Mouse (Mus musculus): ENCODE measurements around the gene Pitx2. TPM values are rescaled to one million over a fixed set of nuclear protein-coding genes. Genes with fewer than 3 reads are reported as not detected.

Gene Pitx2
- polyA plus RNA-seq, 1 experiment from 2014 or later, result 60.5 TPM

DNA sequence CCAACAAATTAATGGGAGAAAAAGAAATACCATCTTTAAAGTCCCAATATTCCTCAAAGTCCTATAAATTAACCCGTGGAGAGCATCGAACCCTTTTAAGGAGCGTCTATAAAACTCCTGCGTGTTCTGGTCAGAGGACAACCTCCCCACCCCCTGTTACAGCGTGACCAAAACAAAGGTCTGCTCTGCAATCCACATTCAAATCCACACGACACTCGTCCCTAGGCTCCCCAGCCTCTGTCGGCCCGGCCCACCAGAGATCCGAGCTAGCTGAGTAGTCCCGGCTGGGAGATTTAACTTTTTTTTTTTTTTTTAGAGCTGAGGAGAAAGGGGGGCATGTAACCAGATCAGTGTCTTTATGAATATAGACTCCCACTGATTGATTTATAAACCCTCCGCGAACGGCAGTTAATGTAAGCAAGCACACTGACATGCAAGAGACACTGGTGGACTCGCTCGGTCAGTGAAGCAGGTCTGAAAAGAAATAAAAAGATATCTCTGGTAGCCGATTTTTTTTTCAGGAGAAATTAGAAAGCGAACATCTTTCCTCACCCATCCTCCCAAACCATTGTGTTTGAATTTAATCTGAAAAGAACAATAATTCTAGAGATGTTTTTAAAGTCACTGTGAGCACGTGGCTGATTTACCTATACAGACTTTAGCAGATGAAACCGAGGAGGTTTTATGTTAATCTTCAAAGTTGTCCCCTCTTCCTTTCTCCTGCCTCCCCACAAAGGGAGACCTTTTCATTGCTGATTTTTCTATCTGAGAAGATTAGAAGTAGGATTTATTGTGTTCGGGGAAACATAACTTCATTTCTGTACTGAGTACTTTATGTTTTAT, 23.0 kb downstream of the Pitx2 start:
- H3K27me3 ChIP-seq (replicated peaks), result peaks cover 83% of the 10 kb centered on the region
- no peak for ATAC-seq (replicated peaks)
- WGBS, result 1% methylated on average over 21 of the region's 21 CpGs

DNA sequence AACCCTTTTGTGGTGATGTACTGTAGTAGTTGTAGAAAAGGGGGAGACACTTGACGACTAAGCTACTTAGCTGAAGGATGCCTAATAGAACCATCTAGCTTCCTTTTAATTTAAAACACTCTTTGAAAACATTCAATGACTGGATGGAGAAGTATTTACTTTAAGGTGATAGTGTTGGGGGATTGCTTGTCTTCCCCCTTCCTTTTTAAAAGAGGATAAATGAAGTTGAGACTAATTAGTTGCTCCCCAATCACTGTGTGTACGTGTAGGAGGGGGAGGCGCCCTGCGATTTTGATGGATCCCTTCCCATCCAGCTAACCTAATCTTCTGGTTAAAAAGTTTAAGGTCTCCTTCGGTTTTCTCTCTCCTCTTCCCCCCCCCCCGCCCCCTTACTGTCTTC, 23.7 kb downstream of the Pitx2 start:
- H3K4me1 ChIP-seq, result no peaks in the 10 kb centered on the region
- 3% methylated on average over 6 of the region's 6 CpGs for WGBS
- no peak overlapping the region for H3K4me2 ChIP-seq
- ATAC-seq (replicated peaks), result no peak
- H3K4me3 ChIP-seq, result no peak overlapping the region
- no peaks in the 10 kb centered on the region for H3K9me3 ChIP-seq
- peaks cover 83% of the 10 kb centered on the region for H3K27me3 ChIP-seq (replicated peaks)
- no peaks in the 10 kb centered on the region for H3K36me3 ChIP-seq (replicated peaks)
- H3K9ac ChIP-seq, result no peak overlapping the region
- no peak overlapping the region for H3K27ac ChIP-seq

More for the DNA sequence above, 23.0 kb downstream of the Pitx2 start:
- Histone ChIP-seq H3K9ac (no peak overlapping the region), H3K36me3 (replicated peaks) (no peaks in the 10 kb centered on the region), H3K27ac (no peak overlapping the region), H3K9me3 (no peaks in the 10 kb centered on the region), H3K4me2 (no peak overlapping the region), H3K4me3 (no peak overlapping the region), H3K4me1 (no peaks in the 10 kb centered on the region)

DNA sequence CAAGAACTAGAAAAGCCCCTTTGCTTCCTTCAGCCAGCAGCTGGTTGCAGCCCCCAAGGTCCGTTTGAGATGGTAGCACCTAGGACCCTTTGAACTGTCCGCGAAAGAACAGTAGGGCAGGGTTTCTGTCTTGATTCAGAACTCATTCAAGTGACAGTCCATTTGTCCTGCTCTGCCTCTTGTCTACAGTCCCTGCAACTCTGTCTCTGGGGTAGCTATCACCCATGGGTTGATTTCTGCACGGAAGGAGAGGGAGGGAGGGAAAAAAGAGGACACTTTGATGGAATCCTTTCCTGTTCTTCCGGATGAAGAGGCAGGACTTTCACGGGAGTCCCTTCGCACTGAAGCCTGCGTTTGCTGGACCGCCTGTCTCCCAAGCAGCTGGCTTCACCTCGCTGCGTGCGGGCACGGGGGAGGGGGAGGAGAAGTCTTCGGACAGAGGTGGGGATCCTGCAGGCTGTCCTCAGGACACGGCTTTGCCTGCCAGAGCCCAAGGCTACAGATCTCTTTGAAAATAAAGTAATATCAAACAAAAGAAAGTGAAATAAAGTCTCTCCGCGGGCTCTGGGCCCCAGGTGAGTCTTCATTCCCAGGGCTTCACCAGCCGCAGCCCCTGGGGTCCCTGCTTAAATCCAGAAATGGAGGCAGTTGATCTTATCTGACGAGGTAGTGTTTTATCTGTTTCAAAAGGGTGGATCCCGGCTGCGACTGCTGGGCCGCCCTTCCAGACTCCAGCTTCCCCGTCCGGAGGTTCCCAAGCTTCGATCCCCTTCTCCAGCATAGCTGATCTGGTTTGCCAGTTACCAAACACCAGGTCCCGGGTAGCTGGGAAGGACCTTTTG, 24.5 kb downstream of the Pitx2 start:
- no peak overlapping the region for H3K4me3 ChIP-seq
- peaks cover 83% of the 10 kb centered on the region for H3K27me3 ChIP-seq (replicated peaks)
- no peak overlapping the region for H3K9ac ChIP-seq
- H3K4me2 ChIP-seq, result no peak overlapping the region
- H3K27ac ChIP-seq, result no peak overlapping the region
- under 1% methylated on average over 26 of the region's 26 CpGs for WGBS
- ATAC-seq (replicated peaks), result no peak
- no peaks in the 10 kb centered on the region for H3K9me3 ChIP-seq
- no peaks in the 10 kb centered on the region for H3K36me3 ChIP-seq (replicated peaks)
- H3K4me1 ChIP-seq, result no peaks in the 10 kb centered on the region

DNA sequence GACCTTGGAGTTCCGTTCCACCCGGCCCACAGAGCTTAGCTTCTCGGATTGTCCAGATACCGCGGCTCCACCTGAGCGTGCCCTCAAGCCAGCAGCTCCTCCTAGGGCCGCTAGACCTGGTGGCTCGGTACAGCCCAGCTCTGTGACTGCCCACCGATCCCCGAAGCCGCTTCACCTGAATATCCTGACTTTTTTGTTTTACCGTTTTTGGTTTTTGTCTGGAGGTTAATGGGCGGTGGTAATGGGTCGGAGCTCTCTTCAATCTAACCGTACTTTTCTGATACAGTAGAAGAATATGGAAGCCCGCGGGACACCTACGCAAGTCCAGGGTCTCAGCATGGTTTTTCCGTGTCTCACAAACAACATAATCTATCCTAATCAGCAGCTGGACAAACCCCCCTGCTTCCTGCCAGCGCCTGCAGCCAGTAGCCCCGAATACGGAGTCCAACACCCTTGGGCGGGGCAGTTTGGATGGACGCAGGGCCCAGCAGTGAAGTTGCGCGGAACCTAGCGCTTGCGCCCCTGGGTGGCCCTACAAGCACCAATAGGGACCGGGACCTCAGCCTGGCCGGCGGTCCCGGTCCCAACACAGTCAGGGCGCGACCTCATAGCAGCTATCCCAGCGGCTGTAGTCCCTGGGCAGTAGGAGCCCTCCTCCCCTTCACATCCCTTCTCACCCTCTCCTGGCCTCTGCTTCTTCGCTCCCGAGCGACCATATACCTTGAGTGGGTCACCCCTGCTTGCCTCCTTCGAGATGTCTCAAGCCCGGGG, 25.3 kb downstream of the Pitx2 start:
- Histone ChIP-seq H3K4me3 (no peak overlapping the region), H3K4me2 (no peak overlapping the region), H3K9ac (no peak overlapping the region), H3K27me3 (replicated peaks) (peaks cover 79% of the 10 kb centered on the region), H3K27ac (no peak overlapping the region), H3K9me3 (no peaks in the 10 kb centered on the region), H3K4me1 (no peaks in the 10 kb centered on the region), H3K36me3 (replicated peaks) (no peaks in the 10 kb centered on the region)
- 1% methylated on average over 40 of the region's 40 CpGs for WGBS
- peak; percentile 34; the same call in 1 of the 2 replicates for ATAC-seq (replicated peaks)

DNA sequence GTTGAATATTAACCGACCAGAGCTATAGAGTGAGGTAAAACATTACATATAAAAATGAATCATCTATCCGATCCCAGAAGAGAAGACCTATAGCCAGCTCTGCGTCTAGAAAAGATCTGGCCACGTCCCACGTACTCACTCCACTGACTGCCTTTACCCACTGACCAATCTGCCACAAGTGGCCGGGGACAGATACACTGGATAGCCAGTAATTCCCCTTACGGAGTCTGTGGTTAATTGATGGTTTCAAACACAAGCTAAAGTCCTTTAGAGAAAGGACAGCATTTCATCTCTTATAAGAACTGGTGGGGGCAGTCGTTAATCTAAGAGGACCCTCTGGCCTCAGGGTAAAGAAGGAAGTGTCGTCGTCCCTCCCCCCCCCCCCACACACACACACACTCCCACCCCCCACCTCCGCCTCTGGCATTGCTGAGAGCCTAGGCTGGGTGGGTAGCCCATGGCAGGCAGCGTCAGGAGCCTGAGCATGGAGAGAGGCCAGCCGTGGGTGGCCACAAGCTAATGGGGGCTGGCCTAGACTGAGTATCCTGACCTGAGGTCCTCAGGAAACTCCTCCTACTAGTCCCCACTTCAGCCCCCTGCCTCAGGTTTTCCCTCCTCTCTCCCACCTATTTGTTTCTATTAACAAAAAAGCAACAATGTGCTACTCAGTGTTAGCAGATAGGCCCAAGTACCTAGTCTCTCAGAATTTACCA, 26.1 kb downstream of the Pitx2 start:
- WGBS, result 2% methylated on average over 12 of the region's 13 CpGs
- no peaks in the 10 kb centered on the region for H3K9me3 ChIP-seq
- H3K9ac ChIP-seq, result no peak overlapping the region
- 0 out of 2 replicates have a peak, but pooled peaks have one; percentile 40 for ATAC-seq (replicated peaks)
- H3K4me1 ChIP-seq, result no peaks in the 10 kb centered on the region
- no peak overlapping the region for H3K27ac ChIP-seq
- no peak overlapping the region for H3K4me2 ChIP-seq
- H3K4me3 ChIP-seq, result no peak overlapping the region
- H3K27me3 ChIP-seq (replicated peaks), result peaks cover 77% of the 10 kb centered on the region
- no peaks in the 10 kb centered on the region for H3K36me3 ChIP-seq (replicated peaks)

DNA sequence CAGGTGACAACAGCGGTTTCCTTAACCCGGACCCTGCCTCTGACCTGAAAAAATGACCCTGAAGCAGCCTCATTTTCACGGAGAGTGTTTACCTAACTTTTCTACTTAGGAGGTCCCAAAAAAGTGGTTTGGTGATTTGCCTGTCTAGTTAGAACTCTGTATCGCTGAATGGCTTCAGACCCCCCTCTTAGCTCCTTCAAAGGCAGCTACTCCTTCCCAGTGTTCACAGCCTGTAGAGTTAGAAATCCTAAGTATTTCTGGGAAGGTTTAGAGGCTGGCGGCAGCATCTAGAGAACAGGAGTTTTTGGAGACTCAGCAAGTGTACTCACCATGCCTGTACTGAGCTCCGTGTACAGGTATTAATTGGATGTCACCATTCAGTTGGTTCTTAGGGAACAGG, 27.0 kb downstream of the Pitx2 start:
- no peak overlapping the region for H3K27ac ChIP-seq
- no peak overlapping the region for H3K4me2 ChIP-seq
- ATAC-seq (replicated peaks), result no peak
- H3K9ac ChIP-seq, result no peak overlapping the region
- H3K27me3 ChIP-seq (replicated peaks), result peaks cover 67% of the 10 kb centered on the region
- WGBS, result under 1% methylated on average over 6 of the region's 6 CpGs
- no peak overlapping the region for H3K4me3 ChIP-seq
- no peaks in the 10 kb centered on the region for H3K36me3 ChIP-seq (replicated peaks)
- H3K9me3 ChIP-seq, result no peaks in the 10 kb centered on the region
- no peaks in the 10 kb centered on the region for H3K4me1 ChIP-seq

DNA sequence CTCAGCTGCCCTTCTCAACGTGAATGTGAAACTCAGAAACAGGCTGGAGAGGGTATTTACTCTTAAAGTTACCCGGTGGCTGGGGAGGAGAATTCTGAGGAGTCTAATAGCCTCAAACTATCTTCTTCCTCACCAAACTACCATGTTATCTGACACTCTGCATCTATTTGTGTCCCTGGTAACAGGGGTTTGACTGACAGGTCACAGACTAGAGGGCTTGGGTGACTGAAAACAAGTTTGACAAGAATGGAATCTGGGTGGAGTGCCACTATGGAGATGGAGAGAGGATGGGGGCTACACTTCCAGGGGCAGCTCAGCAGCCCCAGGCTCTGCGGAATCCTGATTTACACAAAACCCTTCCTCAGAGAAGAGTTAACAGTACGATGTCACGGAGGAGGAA, 27.7 kb downstream of the Pitx2 start:
- Histone ChIP-seq H3K4me2 (no peak overlapping the region), H3K4me3 (no peak overlapping the region), H3K9ac (no peak overlapping the region), H3K4me1 (no peaks in the 10 kb centered on the region), H3K27me3 (replicated peaks) (peaks cover 62% of the 10 kb centered on the region), H3K36me3 (replicated peaks) (no peaks in the 10 kb centered on the region), H3K9me3 (no peaks in the 10 kb centered on the region), H3K27ac (no peak overlapping the region)
- 7% methylated on average over 5 of the region's 5 CpGs for WGBS
- ATAC-seq (replicated peaks), result no peak

DNA sequence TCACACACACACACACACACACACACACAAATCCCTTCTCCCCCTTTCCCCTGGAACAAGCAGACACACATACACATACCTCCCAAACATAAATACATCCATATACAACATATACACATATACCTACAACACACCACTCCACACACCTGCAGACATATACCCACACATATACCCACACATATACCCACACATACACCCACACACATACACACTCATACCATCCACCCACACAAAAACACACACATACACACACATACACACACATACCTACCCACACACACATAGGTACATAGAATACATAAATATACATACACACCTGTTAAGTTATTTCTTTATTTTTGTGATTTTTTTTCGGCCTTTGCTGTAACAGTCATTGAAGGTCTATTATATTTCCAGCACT, 38.3 kb downstream of the Pitx2 start:
- no peak overlapping the region for H3K9ac ChIP-seq
- no peak overlapping the region for H3K4me2 ChIP-seq
- no peaks in the 10 kb centered on the region for H3K4me1 ChIP-seq
- H3K27me3 ChIP-seq (replicated peaks), result no peaks in the 10 kb centered on the region
- no peak overlapping the region for H3K27ac ChIP-seq
- no peaks in the 10 kb centered on the region for H3K36me3 ChIP-seq (replicated peaks)
- H3K9me3 ChIP-seq, result no peaks in the 10 kb centered on the region
- no peak for ATAC-seq (replicated peaks)
- WGBS, result 77% methylated on average over 1 of the region's 1 CpGs
- H3K4me3 ChIP-seq, result no peak overlapping the region

DNA sequence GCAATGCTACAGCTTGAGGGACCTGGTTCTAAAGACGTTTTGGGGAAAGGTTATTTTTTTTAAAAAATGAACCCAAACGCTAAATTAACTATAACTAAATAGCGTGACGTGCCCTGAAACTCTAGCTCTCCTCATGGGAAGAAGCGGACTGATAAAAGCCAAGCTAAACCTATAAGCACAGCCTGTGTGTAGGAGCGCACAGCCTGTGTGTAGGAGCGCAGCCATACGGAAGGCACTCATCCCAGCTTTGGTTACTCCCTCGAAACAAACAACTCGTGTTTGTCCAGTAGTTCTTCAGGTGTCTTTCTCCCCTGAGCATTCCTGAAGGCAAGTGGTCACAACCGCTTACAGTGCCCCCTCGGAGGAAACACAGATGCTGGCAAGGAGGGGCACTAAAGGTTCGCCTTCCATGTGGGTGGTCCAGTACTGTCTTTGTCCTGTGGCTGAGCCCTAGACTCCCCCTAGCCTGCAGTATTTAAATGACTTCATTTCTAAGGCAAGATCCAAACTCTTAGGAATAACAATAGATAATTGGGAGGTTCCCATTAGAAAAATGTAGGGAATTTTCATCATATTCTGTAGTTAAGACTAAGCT, 39.1 kb downstream of the Pitx2 start:
- no peak for ATAC-seq (replicated peaks)
- Histone ChIP-seq H3K36me3 (replicated peaks) (no peaks in the 10 kb centered on the region), H3K9ac (no peak overlapping the region), H3K4me3 (no peak overlapping the region), H3K4me2 (no peak overlapping the region), H3K9me3 (no peaks in the 10 kb centered on the region), H3K27ac (no peak overlapping the region), H3K4me1 (no peaks in the 10 kb centered on the region), H3K27me3 (replicated peaks) (no peaks in the 10 kb centered on the region)
- 33% methylated on average over 13 of the region's 13 CpGs for WGBS

DNA sequence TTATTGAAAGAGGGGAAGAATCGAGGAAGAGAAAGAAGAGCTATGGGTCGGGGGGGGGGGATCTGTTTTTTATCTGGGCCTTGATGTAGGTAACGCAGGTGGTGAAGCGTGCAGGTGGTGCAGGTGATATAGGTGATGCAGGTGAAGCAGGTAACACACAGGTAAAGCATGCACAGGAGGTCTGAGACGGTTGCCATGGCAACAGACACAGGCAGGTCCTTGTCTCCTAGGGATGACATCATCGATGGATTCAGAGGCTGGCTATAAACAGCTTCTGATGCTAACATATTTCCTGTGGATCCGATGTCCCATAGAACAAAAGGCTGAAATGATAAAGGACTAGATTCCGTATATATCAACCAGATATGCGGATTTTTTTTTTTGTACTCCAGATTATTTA, 51.3 kb downstream of the Pitx2 start:
- no peak overlapping the region for H3K9ac ChIP-seq
- H3K27me3 ChIP-seq (replicated peaks), result no peaks in the 10 kb centered on the region
- H3K36me3 ChIP-seq (replicated peaks), result no peaks in the 10 kb centered on the region
- H3K4me3 ChIP-seq, result no peak overlapping the region
- H3K4me1 ChIP-seq, result no peaks in the 10 kb centered on the region
- no peak overlapping the region for H3K4me2 ChIP-seq
- 85% methylated on average over 9 of the region's 9 CpGs for WGBS
- ATAC-seq (replicated peaks), result 0 out of 2 replicates have a peak, but pooled peaks have one; percentile 54
- H3K27ac ChIP-seq, result no peak overlapping the region
- H3K9me3 ChIP-seq, result no peaks in the 10 kb centered on the region

DNA sequence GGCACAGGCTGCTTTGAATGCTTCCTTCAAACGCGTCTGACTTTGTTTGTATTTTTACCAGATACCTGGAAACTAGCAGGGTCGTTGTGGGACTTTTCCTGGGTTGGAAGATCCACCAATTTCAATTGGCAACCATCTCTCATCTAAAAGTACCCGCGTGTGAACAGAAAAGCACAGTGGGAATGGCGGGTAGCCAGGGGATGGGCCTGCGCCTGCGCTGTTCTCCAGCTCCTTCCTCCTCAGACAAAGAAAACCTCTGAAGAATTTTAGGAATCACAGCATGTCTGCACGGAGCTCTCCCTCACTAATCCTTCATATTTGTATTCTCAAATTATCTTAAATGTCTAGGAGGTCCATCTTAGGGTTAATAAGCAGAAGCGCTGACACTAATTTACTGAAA, 54.6 kb downstream of the Pitx2 start:
- H3K36me3 ChIP-seq (replicated peaks), result no peaks in the 10 kb centered on the region
- WGBS, result 51% methylated on average over 10 of the region's 10 CpGs
- H3K27me3 ChIP-seq (replicated peaks), result no peaks in the 10 kb centered on the region
- no peak overlapping the region for H3K4me2 ChIP-seq
- no peak overlapping the region for H3K9ac ChIP-seq
- no peak overlapping the region for H3K27ac ChIP-seq
- no peak overlapping the region for H3K4me3 ChIP-seq
- H3K4me1 ChIP-seq, result no peaks in the 10 kb centered on the region
- no peak for ATAC-seq (replicated peaks)
- no peaks in the 10 kb centered on the region for H3K9me3 ChIP-seq
